Mouse (Mus musculus): ENCODE data around the gene Serpinb6a.
A peak's percentile ranks its signal among the peaks of the same experiment; 100 is the strongest.

Serpinb6a gene

GRCm38 (mm10) chr13:33905176-33905954, 97.2 kb downstream of the Serpinb6a start, which contains the start of gene Serpinb6c:
TSS of gene Serpinb6c (minus strand) at chr13:33905708.
- no peak for DNase-seq

GRCm38 (mm10) chr13:33903290-33903689, 99.3 kb downstream of the Serpinb6a start:
- DNase-seq, result no peak

GRCm38 (mm10) chr13:33894207-33894606, 108.4 kb downstream of the Serpinb6a start:
- DNase-seq, result peak in 1 of 2 experiments; percentile 19
